9 mouse cellular contexts compared by ENCODE assay signal in genomic region chr4:141069731-141070130, GRCm38 (mm10). TPM values are rescaled to one million over a fixed set of nuclear protein-coding genes. Genes with fewer than 3 reads are reported as not detected.
DNase-seq lines count a peak whose midpoint lies in the region; ATAC-seq lines count a peak whose summit lies in the region.
"Had no signal": no experiment of that assay in that cellular context is flagged by ENCODE, and none has a peak within 500 bp of the region (broad histone marks: within the 10 kb centered on the region; RNA-seq: fewer than 3 reads in every experiment).

No protein-coding gene starts in this region.

- H3K9me3 ChIP-seq in forebrain, embryonic 10.5 days = no peaks in the 10 kb centered on the region
- H3K9me3 ChIP-seq in forebrain, embryonic 12.5 days = no peaks in the 10 kb centered on the region

- 62% methylated on average over 4 of the region's 4 CpGs for WGBS in forebrain, embryonic 10.5 days
- 67% methylated on average over 4 of the region's 4 CpGs for WGBS in forebrain, embryonic 12.5 days

- H3K9ac ChIP-seq in forebrain, embryonic 12.5 days = no peak overlapping the region

- H3K4me3 ChIP-seq in forebrain, embryonic 10.5 days = no peak overlapping the region
- H3K4me3 ChIP-seq in forebrain, embryonic 12.5 days (replicated peaks) = no peak overlapping the region

- no peaks in the 10 kb centered on the region for H3K27me3 ChIP-seq in forebrain, embryonic 10.5 days (ENCODE audit: poor library complexity, severe bottlenecking)
- H3K27me3 ChIP-seq in forebrain, embryonic 12.5 days = no peaks in the 10 kb centered on the region
- H3K27me3 ChIP-seq: Patski had no signal

- peak; percentile 40 for DNase-seq in forebrain, embryonic 10.5 days (ENCODE audit: extremely low spot score, low spot score)
- DNase-seq in urinary bladder, postnatal 14 days (ENCODE audit: low spot score) = peak; percentile 58
- no peak for DNase-seq in urinary bladder, postnatal 10 days (ENCODE audit: low spot score)
- peak; percentile 60 for DNase-seq in kidney, postnatal 14 days
- DNase-seq in thymus, postnatal 36 days = peak; percentile 36 to 40

- no peak overlapping the region for H3K27ac ChIP-seq in forebrain, embryonic 10.5 days
- no peak overlapping the region for H3K27ac ChIP-seq in forebrain, embryonic 12.5 days

- no peak for ATAC-seq in forebrain, embryonic 12.5 days (ENCODE audit: low FRiP score)
- peak; percentile 41 for ATAC-seq in erythroid progenitor cell, adult 5-6 weeks (replicated peaks; ENCODE audit: low FRiP score, poor library complexity, severe bottlenecking)
- ATAC-seq in megakaryocyte-erythroid progenitor cell, adult 5-6 weeks (replicated peaks; ENCODE audit: low FRiP score, low TSS enrichment, poor library complexity, severe bottlenecking) = 0 out of 2 replicates have a peak, but pooled peaks have one; percentile 5
- ATAC-seq: Patski had no signal

- H3K4me2 ChIP-seq in forebrain, embryonic 12.5 days = no peak overlapping the region

- H3K4me1 ChIP-seq in forebrain, embryonic 10.5 days = 0 out of 2 replicates have a peak, but pooled peaks cover 3% of the 10 kb centered on the region
- no peaks in the 10 kb centered on the region for H3K4me1 ChIP-seq in forebrain, embryonic 12.5 days

- H3K36me3 ChIP-seq in forebrain, embryonic 10.5 days (replicated peaks) = peaks cover 93% of the 10 kb centered on the region
- H3K36me3 ChIP-seq in forebrain, embryonic 12.5 days (replicated peaks) = peaks cover 87% of the 10 kb centered on the region

RNA-seq across cellular contexts. Expression of gene Necap2, which starts 8.4 kb away (rescaled TPM):
- polyA plus RNA-seq in forebrain, embryonic 10.5 days (2016; fragmentation: Nextera tagmentation; extraction: Ambion mirVana) = 54.1 and 54.7 TPM in 2 replicates
- polyA plus RNA-seq in forebrain, embryonic 12.5 days (2016; fragmentation: Nextera tagmentation; extraction: Ambion mirVana) = 52.7 and 56.8 TPM in 2 replicates
- 51.1 and 67.4 TPM in 2 replicates for total RNA-seq in erythroid progenitor cell, adult 5-6 weeks (2015; ENCODE audit: low replicate concordance)
- 45.2 and 108 TPM in 2 replicates for total RNA-seq in erythroid progenitor cell, adult 5-6 weeks (2017; ENCODE audit: low replicate concordance)
- 127 and 188 TPM in 2 replicates for total RNA-seq in megakaryocyte-erythroid progenitor cell, adult 5-6 weeks (2014; fragmentation: Nextera tagmentation)
- total RNA-seq in megakaryocyte-erythroid progenitor cell, adult 5-6 weeks (2017) = 123 and 153 TPM in 2 replicates

RNA-seq across cellular contexts. Expression of gene Crocc, which starts 9.4 kb away (rescaled TPM):
- 10.0 and 10.9 TPM in 2 replicates for polyA plus RNA-seq in forebrain, embryonic 10.5 days (2016; fragmentation: Nextera tagmentation; extraction: Ambion mirVana)
- polyA plus RNA-seq in forebrain, embryonic 12.5 days (2016; fragmentation: Nextera tagmentation; extraction: Ambion mirVana) = 15.4 and 17.4 TPM in 2 replicates
- 0.36 TPM in 1 of 2 replicates, not detected in the other for total RNA-seq in erythroid progenitor cell, adult 5-6 weeks (2015; ENCODE audit: low replicate concordance)
- 1.4 TPM in 1 of 2 replicates, not detected in the other for total RNA-seq in erythroid progenitor cell, adult 5-6 weeks (2017; ENCODE audit: low replicate concordance)
- 6.9 and 8.9 TPM in 2 replicates for total RNA-seq in megakaryocyte-erythroid progenitor cell, adult 5-6 weeks (2014; fragmentation: Nextera tagmentation)
- 1.3 and 5.7 TPM in 2 replicates for total RNA-seq in megakaryocyte-erythroid progenitor cell, adult 5-6 weeks (2017)

RNA-seq across cellular contexts. Expression of gene Spata21, which starts 18.4 kb away (rescaled TPM):
- polyA plus RNA-seq in forebrain, embryonic 10.5 days (2016; fragmentation: Nextera tagmentation; extraction: Ambion mirVana) = 0.15 and 0.17 TPM in 2 replicates
- 0.26 TPM in 1 of 2 replicates, not detected in the other for polyA plus RNA-seq in forebrain, embryonic 12.5 days (2016; fragmentation: Nextera tagmentation; extraction: Ambion mirVana)
- total RNA-seq in erythroid progenitor cell, adult 5-6 weeks (2015; ENCODE audit: low replicate concordance) = not detected in 2 replicates
- not detected in 2 replicates for total RNA-seq in erythroid progenitor cell, adult 5-6 weeks (2017; ENCODE audit: low replicate concordance)
- total RNA-seq in megakaryocyte-erythroid progenitor cell, adult 5-6 weeks (2014; fragmentation: Nextera tagmentation) = not detected in 2 replicates
- not detected in 2 replicates for total RNA-seq in megakaryocyte-erythroid progenitor cell, adult 5-6 weeks (2017)
- polyA plus RNA-seq: Patski had no signal

RNA-seq across cellular contexts. Expression of gene Mfap2, which starts 59.5 kb away (rescaled TPM):
- 265 TPM in 2 replicates for polyA plus RNA-seq in forebrain, embryonic 10.5 days (2016; fragmentation: Nextera tagmentation; extraction: Ambion mirVana)
- 250 and 275 TPM in 2 replicates for polyA plus RNA-seq in forebrain, embryonic 12.5 days (2016; fragmentation: Nextera tagmentation; extraction: Ambion mirVana)
- total RNA-seq in erythroid progenitor cell, adult 5-6 weeks (2015; ENCODE audit: low replicate concordance) = not detected in 2 replicates
- total RNA-seq in erythroid progenitor cell, adult 5-6 weeks (2017; ENCODE audit: low replicate concordance) = not detected in 2 replicates
- not detected in 2 replicates for total RNA-seq in megakaryocyte-erythroid progenitor cell, adult 5-6 weeks (2014; fragmentation: Nextera tagmentation)
- total RNA-seq in megakaryocyte-erythroid progenitor cell, adult 5-6 weeks (2017) = not detected in 2 replicates
